Mouse (Mus musculus) forebrain, embryonic 10.5 days (tissue): ENCODE results near the gene Ccdc60. TPM values are rescaled to one million over a fixed set of nuclear protein-coding genes. Genes with fewer than 3 reads are reported as not detected.

ENCODE experiments used
- DNase-seq: peaks from one replicate; pipeline ENCODE4 v3.0.0-alpha.2; 2017; ENCODE audit warnings: low spot score; ENCODE audit errors: extremely low spot score
- H3K27ac ChIP-seq: fragments of 300-500 bp; sonication (generic); 2 replicates; pipeline ENCODE4 v1.5.1; 2016; ENCODE audit warnings: mild to moderate bottlenecking
- H3K27me3 ChIP-seq: fragments of 300-500 bp; sonication (generic); 2 replicates; pipeline ENCODE4 v1.6.1; 2016; ENCODE audit warnings: mild to moderate bottlenecking; ENCODE audit not compliant: poor library complexity, severe bottlenecking
- H3K36me3 ChIP-seq: fragments of 300-500 bp; sonication (generic); replicated peaks from 2 replicates; pipeline ENCODE4 v1.6.1; 2016; ENCODE audit warnings: mild to moderate bottlenecking, moderate library complexity
- H3K4me1 ChIP-seq: fragments of 300-500 bp; sonication (generic); 2 replicates; pipeline ENCODE4 v1.6.1; 2016
- H3K4me3 ChIP-seq: fragments of 300-500 bp; sonication (generic); 2 replicates; pipeline ENCODE4 v1.5.1; 2016; ENCODE audit warnings: mild to moderate bottlenecking, moderate library complexity
- H3K9me3 ChIP-seq: fragments of 300-500 bp; sonication (generic); 2 replicates; pipeline ENCODE4 v1.6.1; 2016; ENCODE audit warnings: mild to moderate bottlenecking, moderate library complexity
- WGBS: fragments of 180-500 bp; shearing (Covaris S2); methylation state at CpG from one replicate; pipeline ENCODE4 v1.1.7; 2016; 5-methylcytosine and 5-hydroxymethylcytosine counted together
- polyA plus RNA-seq: library from polyadenylated mRNA; unstranded; fragments of >200 nt; fragmentation: Nextera tagmentation; extraction: Ambion mirVana; gene quantifications from 2 replicates; pipeline ENCODE4 v1.2.1, GENCODE M21; 2016

The Ccdc60 gene
- polyA plus RNA-seq, 1 experiment from 2014 or later = 0.66 TPM

DNA sequence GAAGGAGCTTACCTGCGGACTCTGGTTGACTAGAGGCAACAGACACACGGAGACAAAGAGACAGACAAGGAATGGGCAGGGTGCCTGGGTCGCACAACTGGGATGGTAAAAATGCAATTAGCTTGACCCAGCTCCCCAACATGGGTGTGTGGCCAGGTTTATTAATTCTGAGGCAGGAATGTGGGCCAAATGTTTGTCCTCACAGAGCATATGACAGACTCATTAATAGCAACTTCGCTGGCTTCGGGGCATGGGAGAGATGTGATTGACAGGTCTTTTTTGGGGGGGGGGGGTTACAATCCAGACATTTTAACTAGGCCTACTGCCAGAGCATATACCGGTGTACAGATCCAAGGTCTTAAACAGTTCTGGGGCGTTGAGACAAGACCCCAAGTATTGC, 69.5 kb downstream of the Ccdc60 start:
- no peak overlapping the region for H3K27ac ChIP-seq
- H3K27me3 ChIP-seq = no peaks in the 10 kb centered on the region; the same call in 1 of the 2 replicates
- no peaks in the 10 kb centered on the region for H3K36me3 ChIP-seq
- WGBS = 84% methylated on average over 7 of the region's 7 CpGs
- no peak for DNase-seq
- no peak overlapping the region for H3K4me3 ChIP-seq
- H3K4me1 ChIP-seq = no peaks in the 10 kb centered on the region
- no peaks in the 10 kb centered on the region for H3K9me3 ChIP-seq

DNA sequence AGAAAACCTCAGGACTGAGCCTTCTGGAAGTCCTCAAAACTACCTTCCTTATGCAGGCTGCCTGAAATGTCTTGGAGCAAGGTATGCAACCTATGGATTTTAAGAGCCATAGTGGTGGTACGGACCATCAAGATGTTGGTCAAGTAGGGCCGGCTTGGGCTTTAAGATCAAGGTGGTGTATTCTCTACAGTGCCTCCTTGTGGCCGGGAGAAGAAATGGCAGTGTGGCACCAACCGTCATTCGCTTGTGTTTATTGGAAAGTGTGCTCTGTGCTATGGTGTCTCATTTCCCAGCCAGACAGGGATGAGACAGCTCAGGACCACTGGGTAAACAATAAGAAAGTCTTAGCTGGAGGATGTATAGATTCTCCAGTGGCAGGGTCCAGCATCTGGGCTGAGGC, 76.1 kb downstream of the Ccdc60 start:
- H3K4me3 ChIP-seq = no peak overlapping the region
- H3K27ac ChIP-seq = no peak overlapping the region
- H3K36me3 ChIP-seq = no peaks in the 10 kb centered on the region
- no peak for DNase-seq
- H3K4me1 ChIP-seq = peaks cover 27% of the 10 kb centered on the region
- H3K9me3 ChIP-seq = no peaks in the 10 kb centered on the region
- WGBS = 68% methylated on average over 5 of the region's 5 CpGs
- no peaks in the 10 kb centered on the region; the same call in 1 of the 2 replicates for H3K27me3 ChIP-seq

DNA sequence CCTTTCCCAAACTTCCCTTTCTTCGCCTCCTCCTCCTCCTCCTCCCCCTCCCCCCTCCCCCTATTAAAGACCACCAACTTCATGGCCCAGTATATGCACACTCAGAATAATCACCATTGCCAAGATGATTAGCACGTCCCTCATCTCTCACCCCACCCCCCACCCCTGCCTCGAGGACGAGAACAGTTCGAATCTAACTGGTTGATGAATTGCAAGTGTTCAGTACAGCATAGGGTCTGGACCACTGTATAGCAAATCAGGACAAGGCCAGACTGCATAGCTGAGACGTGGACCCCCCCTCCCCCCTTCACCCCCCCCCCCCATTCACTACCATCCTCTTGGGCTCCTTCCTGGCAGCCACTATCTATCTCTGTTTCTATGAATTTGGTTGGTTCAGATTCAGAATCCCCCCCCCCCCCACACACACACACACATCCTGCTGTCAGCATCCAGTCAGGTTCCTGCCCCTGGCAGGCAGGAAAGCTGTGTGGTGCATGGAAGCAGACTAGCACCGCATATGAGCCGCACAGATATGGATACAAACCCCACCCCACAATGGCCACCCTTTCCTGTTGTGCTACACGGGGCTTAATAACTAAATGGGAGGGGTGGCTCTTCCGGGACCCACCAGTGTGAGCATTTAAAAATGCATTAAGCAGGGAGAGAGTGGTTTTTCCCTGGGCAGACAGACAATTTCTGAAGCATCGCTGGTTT, 79.2 kb downstream of the Ccdc60 start:
- Histone ChIP-seq H3K27me3 (no peaks in the 10 kb centered on the region), H3K4me1 (peaks cover 45% of the 10 kb centered on the region), H3K27ac (peak overlapping the region; percentile 82), H3K9me3 (no peaks in the 10 kb centered on the region), H3K4me3 (no peak overlapping the region), H3K36me3 (no peaks in the 10 kb centered on the region)
- no peak for DNase-seq
- WGBS = 61% methylated on average over 11 of the region's 11 CpGs

DNA sequence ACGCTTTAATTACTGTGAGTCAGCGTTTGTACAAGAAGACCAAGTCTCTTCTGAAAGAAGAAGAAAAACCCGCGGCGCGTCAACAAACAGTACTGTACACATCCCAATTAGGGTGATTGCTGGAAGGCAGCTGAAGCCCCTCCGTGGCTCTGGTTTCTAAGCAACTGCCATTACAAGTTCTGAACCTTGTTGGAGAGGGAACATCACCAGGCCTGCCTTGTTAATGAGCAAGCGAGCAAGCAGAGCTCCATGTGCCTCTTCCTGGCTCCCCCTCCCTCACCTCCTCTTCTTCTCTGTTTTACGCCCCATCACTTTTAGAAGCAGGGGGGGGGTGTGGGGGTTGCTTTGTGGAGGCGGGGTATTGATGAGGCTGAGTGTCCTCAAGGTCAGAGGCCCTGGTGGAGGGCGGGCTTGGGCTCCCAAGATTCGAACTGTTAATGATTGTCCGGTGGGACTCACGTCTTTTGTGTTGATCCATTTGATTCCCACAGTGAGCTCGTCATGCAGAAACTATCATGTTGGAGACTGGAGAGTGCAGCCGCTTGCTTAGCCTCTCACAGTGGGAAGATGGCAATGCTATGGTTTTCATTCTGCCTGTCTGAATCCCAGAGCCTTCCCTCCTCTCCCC, 79.9 kb downstream of the Ccdc60 start:
- peak; percentile 58 for DNase-seq
- H3K9me3 ChIP-seq = no peaks in the 10 kb centered on the region
- H3K27me3 ChIP-seq = no peaks in the 10 kb centered on the region
- peak overlapping the region; percentile 82 for H3K27ac ChIP-seq
- 39% methylated on average over 16 of the region's 16 CpGs for WGBS
- H3K4me1 ChIP-seq = peaks cover 45% of the 10 kb centered on the region
- H3K36me3 ChIP-seq = no peaks in the 10 kb centered on the region
- H3K4me3 ChIP-seq = no peak overlapping the region

DNA sequence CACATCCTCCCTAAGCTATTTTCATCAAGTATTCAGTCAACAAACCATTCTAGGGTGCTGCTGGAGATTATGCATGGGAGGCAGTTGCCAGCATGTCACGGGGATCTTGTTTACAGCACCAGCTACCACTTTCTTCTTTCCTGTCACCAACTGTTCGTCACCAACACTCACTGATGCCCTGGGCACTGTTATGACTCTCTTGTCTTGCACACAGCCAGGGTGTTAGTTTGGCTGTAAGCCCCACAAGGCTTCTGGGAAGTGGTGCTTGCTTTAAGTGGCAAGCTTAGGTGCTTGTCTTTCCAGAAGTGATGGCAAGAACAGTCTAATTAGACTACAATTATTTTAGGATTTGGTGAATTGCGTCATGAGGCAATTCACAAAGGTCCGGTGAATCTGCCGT, 86.1 kb downstream of the Ccdc60 start:
- 87% methylated on average over 5 of the region's 5 CpGs for WGBS

DNA sequence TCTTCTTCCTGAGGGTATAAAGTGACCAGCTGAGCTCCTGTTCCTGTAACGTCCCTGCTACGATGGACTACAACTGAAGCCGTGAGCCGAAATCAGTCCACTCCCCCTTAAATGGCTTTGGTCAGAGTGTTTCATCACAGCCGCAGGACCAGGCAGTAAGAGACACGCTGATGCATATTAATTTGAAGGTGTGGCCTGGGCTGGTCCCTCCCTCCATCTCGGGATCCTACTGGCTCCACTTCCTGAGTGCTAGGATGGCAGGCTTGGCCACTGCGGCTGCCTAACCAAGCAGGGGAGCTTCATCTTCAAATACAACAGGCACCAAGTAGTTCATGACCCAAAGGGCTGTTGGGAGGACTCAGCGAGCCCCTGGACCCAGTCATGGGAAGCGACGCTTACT, 94.3 kb downstream of the Ccdc60 start:
- 41% methylated on average over 11 of the region's 11 CpGs for WGBS
- H3K4me1 ChIP-seq = peaks cover 12% of the 10 kb centered on the region
- H3K27ac ChIP-seq = no peak overlapping the region
- H3K9me3 ChIP-seq = no peaks in the 10 kb centered on the region
- no peak for DNase-seq
- no peaks in the 10 kb centered on the region for H3K36me3 ChIP-seq
- H3K4me3 ChIP-seq = peak overlapping the region; percentile 27; the same call in 1 of the 2 replicates
- peaks cover 21% of the 10 kb centered on the region for H3K27me3 ChIP-seq

More for the DNA sequence above, 86.1 kb downstream of the Ccdc60 start:
- no peak overlapping the region for H3K4me3 ChIP-seq
- H3K9me3 ChIP-seq = no peaks in the 10 kb centered on the region
- peaks cover 21% of the 10 kb centered on the region for H3K4me1 ChIP-seq
- no peak overlapping the region for H3K27ac ChIP-seq
- H3K27me3 ChIP-seq = no peaks in the 10 kb centered on the region
- H3K36me3 ChIP-seq = no peaks in the 10 kb centered on the region
- DNase-seq = no peak

DNA sequence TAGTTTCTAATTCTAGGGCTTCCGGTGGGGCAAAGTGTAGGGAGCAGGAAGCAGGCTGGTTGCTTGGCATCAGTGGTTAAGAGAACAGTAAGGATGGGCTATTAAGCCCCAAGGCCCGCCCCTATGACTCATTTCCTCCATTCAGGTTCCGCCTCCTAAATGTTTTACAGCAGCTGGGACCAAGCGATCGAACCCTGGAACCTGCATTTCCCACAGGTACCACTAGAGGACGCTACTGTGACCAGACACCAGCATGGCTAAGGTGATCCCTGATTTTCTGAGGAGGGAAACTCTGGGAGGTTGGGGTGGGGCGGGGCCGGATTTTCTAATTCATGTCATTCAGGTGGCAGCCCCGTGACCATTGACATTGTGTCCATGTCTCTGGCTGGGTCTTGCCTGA, 96.1 kb downstream of the Ccdc60 start:
- DNase-seq = no peak
- 69% methylated on average over 9 of the region's 9 CpGs for WGBS
- Histone ChIP-seq H3K4me1 (peaks cover 12% of the 10 kb centered on the region), H3K27me3 (peaks cover 21% of the 10 kb centered on the region), H3K27ac (no peak overlapping the region), H3K9me3 (no peaks in the 10 kb centered on the region), H3K36me3 (no peaks in the 10 kb centered on the region), H3K4me3 (no peak overlapping the region)

DNA sequence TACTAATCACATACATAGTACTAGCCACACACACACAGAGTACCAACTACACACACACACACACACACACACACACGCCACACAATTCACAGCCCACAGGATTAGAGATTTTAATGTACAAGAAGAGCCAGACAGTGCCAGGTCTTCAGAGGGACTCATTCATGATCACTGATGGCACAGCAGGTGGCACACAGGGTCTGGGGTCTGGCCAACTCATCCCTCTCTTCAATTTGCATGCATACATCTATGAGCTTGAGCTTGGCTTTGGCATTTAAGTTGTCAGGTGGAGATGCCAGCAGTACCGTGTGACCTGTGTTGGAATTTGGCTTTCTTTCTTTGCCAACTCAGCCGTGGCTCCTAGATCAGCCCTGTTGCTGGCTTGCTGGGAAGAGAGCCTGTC, 97.2 kb downstream of the Ccdc60 start:
- Histone ChIP-seq H3K4me3 (no peak overlapping the region), H3K4me1 (peaks cover 12% of the 10 kb centered on the region), H3K27ac (no peak overlapping the region), H3K36me3 (no peaks in the 10 kb centered on the region), H3K9me3 (no peaks in the 10 kb centered on the region), H3K27me3 (peaks cover 21% of the 10 kb centered on the region)
- 94% methylated on average over 3 of the region's 3 CpGs for WGBS
- no peak for DNase-seq

DNA sequence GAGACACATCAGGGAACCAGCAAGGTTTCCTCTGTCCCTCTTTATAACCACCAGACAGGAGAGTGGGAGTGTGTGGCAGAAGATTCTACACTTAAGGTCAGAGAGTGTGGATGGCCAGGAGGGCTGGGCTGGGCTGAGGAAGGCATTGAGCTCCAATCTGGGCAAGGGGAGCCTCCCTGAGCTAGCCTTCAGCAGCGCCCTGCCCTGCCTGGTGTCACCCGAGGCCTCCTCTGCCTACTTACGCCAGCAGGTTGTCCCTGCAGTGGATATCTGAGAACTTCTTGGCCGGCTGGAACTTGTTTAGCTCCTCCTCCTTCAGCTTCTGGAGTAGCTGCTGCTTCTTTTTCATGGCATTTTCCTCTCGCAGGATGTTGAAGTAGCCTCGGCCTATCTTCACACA, 99.0 kb downstream of the Ccdc60 start:
- Histone ChIP-seq H3K4me3 (no peak overlapping the region), H3K36me3 (no peaks in the 10 kb centered on the region), H3K27me3 (peaks cover 20% of the 10 kb centered on the region), H3K4me1 (peaks cover 11% of the 10 kb centered on the region), H3K27ac (no peak overlapping the region), H3K9me3 (no peaks in the 10 kb centered on the region)
- DNase-seq = no peak
- WGBS = 52% methylated on average over 6 of the region's 6 CpGs

DNA sequence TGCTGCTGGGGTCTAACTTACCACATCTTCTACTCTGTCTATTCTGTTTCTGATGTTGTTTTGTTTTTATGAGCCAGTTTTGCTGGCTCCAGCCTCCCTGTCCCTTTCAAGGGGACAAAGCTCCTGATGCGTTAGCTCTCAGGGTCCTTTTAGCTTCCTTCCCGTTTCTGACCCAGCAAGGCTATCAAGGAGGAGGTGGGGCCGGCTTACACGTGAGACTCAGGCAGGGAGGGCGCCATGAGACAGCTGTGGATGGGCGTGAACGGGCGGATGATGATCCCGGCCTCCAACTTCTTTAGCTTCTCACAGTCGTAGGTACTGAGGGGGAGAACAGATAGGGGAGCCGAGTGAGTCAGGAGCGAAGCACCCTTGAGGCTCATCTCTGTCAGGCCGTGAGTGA, 108.2 kb downstream of the Ccdc60 start:
- H3K4me3 ChIP-seq = no peak overlapping the region
- DNase-seq = no peak
- no peaks in the 10 kb centered on the region for H3K9me3 ChIP-seq
- no peak overlapping the region for H3K27ac ChIP-seq
- WGBS = 32% methylated on average over 13 of the region's 13 CpGs
- H3K36me3 ChIP-seq = no peaks in the 10 kb centered on the region
- peaks cover 27% of the 10 kb centered on the region for H3K4me1 ChIP-seq
- H3K27me3 ChIP-seq = peaks cover 38% of the 10 kb centered on the region

DNA sequence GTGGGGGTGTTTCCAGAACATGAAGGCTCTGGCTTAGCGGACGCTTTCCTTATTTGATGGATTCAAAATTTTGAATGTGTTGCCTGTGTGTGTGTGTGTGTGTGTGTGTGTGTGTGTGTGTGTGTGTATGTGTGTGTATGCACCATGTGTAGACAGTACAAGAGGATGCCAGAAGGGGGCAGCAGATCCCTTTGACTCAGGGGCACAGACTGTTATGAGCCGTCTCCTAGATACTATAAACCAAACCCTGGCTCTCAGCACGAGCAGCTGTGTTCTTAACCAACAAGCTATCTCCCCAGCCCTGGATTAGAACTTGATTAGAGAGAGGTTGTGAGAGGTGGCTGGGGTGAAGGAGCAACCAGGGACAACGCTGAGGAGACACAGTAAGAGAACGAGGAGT, 117.1 kb downstream of the Ccdc60 start:
- no peaks in the 10 kb centered on the region for H3K27me3 ChIP-seq
- H3K9me3 ChIP-seq = no peaks in the 10 kb centered on the region
- H3K4me3 ChIP-seq = no peak overlapping the region
- no peak overlapping the region for H3K27ac ChIP-seq
- 94% methylated on average over 6 of the region's 6 CpGs for WGBS
- DNase-seq = no peak
- H3K4me1 ChIP-seq = no peaks in the 10 kb centered on the region
- H3K36me3 ChIP-seq = no peaks in the 10 kb centered on the region

DNA sequence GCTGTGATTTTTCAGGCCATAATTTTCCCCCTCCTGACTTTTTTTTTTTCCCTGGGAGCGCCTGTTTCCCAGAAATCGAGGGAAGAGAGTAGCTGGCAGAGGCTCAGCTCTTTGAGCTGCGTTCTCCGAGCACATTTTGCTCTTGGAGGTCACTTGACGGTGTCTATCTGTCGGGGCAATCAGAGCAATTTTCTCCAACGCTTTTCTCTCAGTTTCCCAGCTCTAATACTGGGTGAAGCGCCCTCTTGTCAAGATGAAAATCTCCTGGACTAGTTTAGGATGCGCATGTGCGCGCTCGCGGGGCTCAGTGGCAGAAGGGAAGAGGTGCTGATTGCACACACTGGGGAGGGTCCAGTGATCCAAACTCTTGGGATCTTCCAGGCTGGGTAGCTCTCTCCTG, 121.8 kb downstream of the Ccdc60 start:
- Histone ChIP-seq H3K27ac (no peak overlapping the region), H3K9me3 (no peaks in the 10 kb centered on the region), H3K4me1 (peaks cover 12% of the 10 kb centered on the region), H3K27me3 (no peaks in the 10 kb centered on the region), H3K36me3 (no peaks in the 10 kb centered on the region), H3K4me3 (no peak overlapping the region)
- 84% methylated on average over 13 of the region's 13 CpGs for WGBS
- DNase-seq = no peak

DNA sequence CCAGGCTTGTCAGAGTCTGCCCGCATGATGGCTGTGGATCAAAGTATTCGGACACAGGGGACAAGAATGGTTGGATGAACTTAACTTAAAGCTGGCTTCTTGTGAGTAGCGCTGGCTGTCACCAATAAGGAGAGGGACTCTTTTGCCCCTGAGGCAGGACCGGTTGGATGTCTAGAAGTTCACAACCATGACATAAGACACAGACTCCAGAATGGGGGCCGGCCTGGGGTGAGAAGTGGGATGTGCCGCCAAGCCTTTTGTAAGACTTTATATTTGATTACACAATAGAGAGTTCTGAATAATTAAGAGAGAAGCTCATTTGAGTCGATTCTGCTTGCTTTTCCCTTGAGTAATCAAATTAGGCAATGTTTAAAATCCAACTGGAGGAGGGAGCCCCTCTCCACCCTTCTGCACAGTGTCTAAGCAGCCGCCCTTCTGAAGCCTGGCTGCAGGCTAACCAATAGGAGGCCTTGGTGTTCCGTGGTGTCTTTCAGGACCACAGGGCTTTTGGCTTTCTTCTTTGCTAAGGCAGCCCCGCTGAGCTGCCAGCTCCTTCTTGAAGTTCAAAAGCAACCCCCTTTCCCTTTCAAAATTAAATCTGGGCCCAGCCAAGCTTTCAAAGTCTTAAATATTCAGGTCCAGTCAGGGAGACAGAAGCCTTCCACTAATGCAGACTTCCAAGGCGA, 123.4 kb downstream of the Ccdc60 start:
- Histone ChIP-seq H3K27ac (peak overlapping the region; percentile 42; the same call in 1 of the 2 replicates), H3K27me3 (no peaks in the 10 kb centered on the region), H3K4me1 (peaks cover 12% of the 10 kb centered on the region), H3K4me3 (no peak overlapping the region), H3K36me3 (no peaks in the 10 kb centered on the region), H3K9me3 (no peaks in the 10 kb centered on the region)
- WGBS = 64% methylated on average over 11 of the region's 11 CpGs
- DNase-seq = no peak
